Mouse (Mus musculus): Measurements from ENCODE around the gene Msx1. TPM values are rescaled to one million over a fixed set of nuclear protein-coding genes. Genes with fewer than 3 reads are reported as not detected.

Gene Msx1
- polyA plus RNA-seq, 1 experiment from 2014 or later = 15.5 TPM

DNA sequence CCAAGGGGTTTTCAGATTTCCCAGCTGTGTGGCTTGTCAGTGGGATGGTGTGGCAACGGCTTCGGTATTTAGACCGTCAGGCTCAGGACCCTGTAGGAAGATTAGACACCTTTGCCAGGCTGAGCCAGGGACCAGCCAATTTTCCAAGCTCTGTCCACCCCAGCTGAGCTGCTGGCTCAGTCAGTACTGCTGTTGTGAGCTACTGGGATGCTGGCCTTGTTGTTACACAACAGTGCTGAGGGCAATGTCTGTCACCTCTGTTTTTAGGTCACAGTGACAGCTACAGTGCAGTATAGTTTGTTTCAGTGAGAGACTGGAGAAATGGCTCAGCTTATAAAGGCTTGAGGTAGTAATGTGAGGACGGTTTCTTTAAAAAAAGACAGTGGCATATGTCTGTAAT, 50.4 kb downstream of the Msx1 start:
- Histone ChIP-seq H3K9ac (no peak overlapping the region), H3K27ac (no peak overlapping the region), H3K27me3 (replicated peaks) (0 out of 2 replicates have a peak, but pooled peaks cover 3% of the 10 kb centered on the region), H3K4me3 (no peak overlapping the region), H3K4me2 (no peak overlapping the region), H3K36me3 (replicated peaks) (no peaks in the 10 kb centered on the region), H3K4me1 (peaks cover 5% of the 10 kb centered on the region; the same call in 1 of the 2 replicates), H3K9me3 (no peaks in the 10 kb centered on the region)
- no peak for ATAC-seq (replicated peaks)
- 76% methylated on average over 4 of the region's 4 CpGs for WGBS

DNA sequence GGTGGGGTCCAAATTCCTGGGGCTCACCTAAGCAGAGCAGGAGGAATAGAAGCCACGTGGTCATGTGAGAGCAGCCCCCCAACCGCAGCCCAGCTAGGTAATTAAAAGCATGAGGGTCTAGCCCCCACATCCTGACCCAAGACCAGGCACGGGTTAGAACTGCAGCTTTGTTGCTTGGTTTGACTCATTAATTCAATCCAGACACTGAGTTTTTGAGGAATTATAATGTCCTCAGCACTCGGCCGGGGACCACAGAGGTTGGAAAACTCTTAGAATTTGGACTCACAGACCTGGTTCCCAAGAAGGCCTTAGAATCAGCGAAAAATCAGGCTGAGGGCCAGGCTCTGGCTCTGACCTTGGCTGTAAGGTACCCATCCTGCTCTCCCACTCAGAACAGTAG, 53.5 kb downstream of the Msx1 start:
- no peak overlapping the region for H3K9ac ChIP-seq
- WGBS = 81% methylated on average over 6 of the region's 6 CpGs
- no peak overlapping the region for H3K27ac ChIP-seq
- no peak for ATAC-seq (replicated peaks)
- H3K4me2 ChIP-seq = no peak overlapping the region
- no peak overlapping the region for H3K4me3 ChIP-seq
- no peaks in the 10 kb centered on the region for H3K9me3 ChIP-seq
- H3K36me3 ChIP-seq (replicated peaks) = no peaks in the 10 kb centered on the region
- peaks cover 7% of the 10 kb centered on the region; the same call in 1 of the 2 replicates for H3K4me1 ChIP-seq
- no peaks in the 10 kb centered on the region for H3K27me3 ChIP-seq (replicated peaks)

Other genes with a start within 250 kb of the Msx1 start
- 29.1 and 31.7 TPM in 2 replicates for gene Stk32b, start 107.4 kb downstream of the Msx1 start, polyA plus RNA-seq (2015; fragmentation: Nextera tagmentation; extraction: Ambion mirVana)
- gene Cytl1, start 89.1 kb downstream of the Msx1 start, polyA plus RNA-seq (2015; fragmentation: Nextera tagmentation; extraction: Ambion mirVana) = 0.24 and 0.27 TPM in 2 replicates
- gene Stx18, start 214.2 kb upstream of the Msx1 start, polyA plus RNA-seq (2015; fragmentation: Nextera tagmentation; extraction: Ambion mirVana) = 30.5 and 31.1 TPM in 2 replicates

Data from midbrain, embryonic 15.5 days (tissue).